28 mouse cellular contexts compared by ENCODE assay signal in the genomic region with DNA sequence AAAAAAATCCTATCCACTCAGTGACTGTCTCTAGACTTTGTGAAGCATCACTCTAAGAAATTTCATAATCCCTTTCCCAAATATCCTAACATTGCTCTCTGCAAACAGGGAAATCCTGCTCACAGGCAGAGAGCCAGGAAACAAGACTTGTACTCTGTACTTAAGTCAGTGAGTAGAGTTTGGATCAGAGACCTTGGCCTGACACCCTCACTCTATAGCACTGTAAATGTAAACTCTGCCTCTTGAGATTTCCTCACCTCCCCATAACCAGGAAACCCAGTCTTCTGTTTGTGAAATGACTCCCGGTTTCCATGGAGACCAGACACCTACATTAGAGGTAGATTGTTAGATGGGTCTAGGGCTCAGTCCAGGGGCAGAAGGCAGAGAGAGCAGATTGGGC. TPM values are rescaled to one million over a fixed set of nuclear protein-coding genes. Genes with fewer than 3 reads are reported as not detected.
DNase-seq lines count a peak whose midpoint lies in the region; ATAC-seq and TF ChIP-seq lines count a peak whose summit lies in the region.
"Had no signal": no experiment of that assay in that cellular context is flagged by ENCODE, and none has a peak within 500 bp of the region (broad histone marks: within the 10 kb centered on the region; RNA-seq: fewer than 3 reads in every experiment).

No protein-coding gene starts in this region.

- TF ChIP-seq POLR2A in liver, adult 2 months (IDR thresholded peaks at IDR 0.05; ENCODE audit: extremely low read depth, insufficient read depth, low read length), result no peak

- H3K79me2 ChIP-seq in liver, adult 2 months (ENCODE audit: control insufficient read depth, insufficient read depth, low read length), result no peaks in the 10 kb centered on the region

- no peaks in the 10 kb centered on the region for H3K9me3 ChIP-seq in liver, embryonic 12.5 days (replicated peaks)
- no peaks in the 10 kb centered on the region for H3K9me3 ChIP-seq in intestine, embryonic 16.5 days (ENCODE audit: control insufficient read depth, low read length)
- no peaks in the 10 kb centered on the region for H3K9me3 ChIP-seq in stomach, postnatal 0 days (ENCODE audit: control insufficient read depth, low read length)
- H3K9me3 ChIP-seq: G1E; heart, embryonic 12.5 days; neural tube, embryonic 12.5 days; stomach, embryonic 15.5 days had no signal

- DNase-seq in liver, adult 2 months (ENCODE audit: extremely low read depth, low read depth, low spot score), result peak; percentile 31
- DNase-seq in lung, postnatal 14 days, result peak; percentile 38
- no peak for DNase-seq in stomach, postnatal 0 days (ENCODE audit: low spot score)
- DNase-seq in T-cell, adult 2 months (ENCODE audit: low spot score), result no peak
- no peak for DNase-seq in frontal cortex, postnatal 14 days (ENCODE audit: low spot score in 2 of 2)
- no peak for DNase-seq in spleen, adult 12 weeks (ENCODE audit: low spot score)
- DNase-seq: adrenal gland, postnatal 25 days; cerebellum, adult 18-20 months; cerebellum, postnatal 14 days; heart, adult 2 months; kidney, adult 9 months; kidney, postnatal 10 days; layer of hippocampus, adult 9-11 months; liver; thymus, adult 2 months; thymus, postnatal 36 days had no signal

- H3K27me3 ChIP-seq in liver, adult 2 months (ENCODE audit: control insufficient read depth, insufficient read depth, low read length), result no peaks in the 10 kb centered on the region
- H3K27me3 ChIP-seq in liver, embryonic 12.5 days (replicated peaks), result no peaks in the 10 kb centered on the region
- H3K27me3 ChIP-seq in intestine, embryonic 16.5 days (replicated peaks; ENCODE audit: control insufficient read depth, insufficient read depth, low read length), result no peaks in the 10 kb centered on the region
- H3K27me3 ChIP-seq in stomach, postnatal 0 days (ENCODE audit: control insufficient read depth, insufficient read depth, low read length), result no peaks in the 10 kb centered on the region
- H3K27me3 ChIP-seq: heart, embryonic 12.5 days; neural tube, embryonic 12.5 days; stomach, embryonic 15.5 days had no signal

- no peak for TF ChIP-seq CTCF in liver, adult 2 months (IDR thresholded peaks at IDR 0.05; ENCODE audit: low read depth, low read length)
- TF ChIP-seq CTCF in stomach, postnatal 0 days (IDR thresholded peaks at IDR 0.05; ENCODE audit: low read depth), result no peak

- no peak overlapping the region for H3K27ac ChIP-seq in liver, adult 2 months (replicated peaks; ENCODE audit: insufficient read depth, low read depth, low read length)
- H3K27ac ChIP-seq in liver, embryonic 12.5 days, result no peak overlapping the region
- peak overlapping the region; percentile 71 for H3K27ac ChIP-seq in intestine, embryonic 16.5 days (ENCODE audit: low read length)
- H3K27ac ChIP-seq in stomach, postnatal 0 days (replicated peaks), result no peak overlapping the region
- H3K27ac ChIP-seq: heart, adult 2 months; hindbrain, embryonic 14.5 days; neural tube, embryonic 12.5 days; stomach, embryonic 15.5 days had no signal

- no peak for TF ChIP-seq EP300 in stomach, postnatal 0 days (optimal IDR thresholded peaks at IDR 0.05)

- no peaks in the 10 kb centered on the region for H3K36me3 ChIP-seq in liver, adult 2 months (ENCODE audit: control insufficient read depth, insufficient read depth, low read length)
- H3K36me3 ChIP-seq in liver, embryonic 12.5 days, result no peaks in the 10 kb centered on the region
- H3K36me3 ChIP-seq in intestine, embryonic 16.5 days (ENCODE audit: control insufficient read depth, insufficient read depth, low read length), result no peaks in the 10 kb centered on the region
- H3K36me3 ChIP-seq in stomach, postnatal 0 days (ENCODE audit: control insufficient read depth, insufficient read depth, low read length), result no peaks in the 10 kb centered on the region
- H3K36me3 ChIP-seq: G1E; heart, embryonic 12.5 days; neural tube, embryonic 12.5 days; stomach, embryonic 15.5 days had no signal

- 97% methylated on average over 1 of the region's 1 CpGs for WGBS in liver, adult 2 months
- WGBS in liver, embryonic 12.5 days (ENCODE audit: insufficient replicate concordance), result 61% methylated on average over 1 of the region's 1 CpGs
- 77% methylated on average over 1 of the region's 1 CpGs for WGBS in intestine, embryonic 16.5 days
- WGBS in stomach, postnatal 0 days, result 75% methylated on average over 1 of the region's 1 CpGs

- H3K4me2 ChIP-seq in liver, embryonic 12.5 days, result no peak overlapping the region
- no peak overlapping the region for H3K4me2 ChIP-seq in intestine, embryonic 16.5 days (ENCODE audit: low read depth, low read length)
- H3K4me2 ChIP-seq in stomach, postnatal 0 days (replicated peaks; ENCODE audit: low read depth), result no peak overlapping the region
- H3K4me2 ChIP-seq: heart, embryonic 12.5 days; hindbrain, embryonic 14.5 days; neural tube, embryonic 12.5 days; stomach, embryonic 15.5 days had no signal

- no peak overlapping the region for H3K9ac ChIP-seq in liver, adult 2 months (ENCODE audit: low read depth, low read length)
- H3K9ac ChIP-seq in liver, embryonic 12.5 days, result no peak overlapping the region
- H3K9ac ChIP-seq in intestine, embryonic 16.5 days (ENCODE audit: low read depth, low read length), result no peak overlapping the region
- H3K9ac ChIP-seq in stomach, postnatal 0 days (ENCODE audit: low read length), result no peak overlapping the region
- H3K9ac ChIP-seq: heart, embryonic 12.5 days; hindbrain, embryonic 14.5 days; neural tube, embryonic 12.5 days; stomach, embryonic 15.5 days had no signal

- no peak overlapping the region for H3K4me3 ChIP-seq in liver, adult 2 months (ENCODE audit: insufficient read depth, low read depth, low read length)
- no peak overlapping the region for H3K4me3 ChIP-seq in liver, embryonic 12.5 days
- H3K4me3 ChIP-seq in intestine, embryonic 16.5 days (ENCODE audit: low read length), result no peak overlapping the region
- H3K4me3 ChIP-seq in stomach, postnatal 0 days (ENCODE audit: low read depth, low read length), result no peak overlapping the region
- H3K4me3 ChIP-seq: erythroblast, embryonic 14.5 days; heart, adult 2 months; heart, embryonic 12.5 days; neural tube, embryonic 12.5 days; stomach, embryonic 15.5 days had no signal

- H3K4me1 ChIP-seq in liver, adult 2 months (ENCODE audit: control insufficient read depth, insufficient read depth, low read length), result no peaks in the 10 kb centered on the region
- no peaks in the 10 kb centered on the region for H3K4me1 ChIP-seq in liver, embryonic 12.5 days
- peaks cover 16% of the 10 kb centered on the region; the same call in 1 of the 2 replicates for H3K4me1 ChIP-seq in intestine, embryonic 16.5 days (ENCODE audit: control insufficient read depth, insufficient read depth, low read length)
- no peaks in the 10 kb centered on the region for H3K4me1 ChIP-seq in stomach, postnatal 0 days (replicated peaks; ENCODE audit: control insufficient read depth, insufficient read depth)
- H3K4me1 ChIP-seq: neural tube, embryonic 12.5 days had no signal

- ATAC-seq in liver, embryonic 12.5 days, result no peak
- ATAC-seq in intestine, embryonic 16.5 days, result peak; percentile 88
- 0 out of 2 replicates have a peak, but pooled peaks have one; percentile 45 for ATAC-seq in stomach, postnatal 0 days (ENCODE audit: low FRiP score, low TSS enrichment)
- ATAC-seq: forebrain, embryonic 16.5 days; midbrain, embryonic 16.5 days had no signal

RNA-seq across cellular contexts. Expression of a gene that starts 33.3 kb away (rescaled TPM):
- total RNA-seq in liver, adult 2 months (2014; rRNA removed), result 6.2 and 6.4 TPM in 2 replicates
- polyA plus RNA-seq in liver, adult 2 months (2012; rRNA removed), result 3.1 and 3.6 TPM in 2 replicates
- polyA plus RNA-seq in liver, embryonic 12.5 days (2016; fragmentation: Nextera tagmentation; extraction: Ambion mirVana), result 2.4 and 2.5 TPM in 2 replicates
- polyA plus RNA-seq in intestine, embryonic 16.5 days (2015; fragmentation: Nextera tagmentation; extraction: Ambion mirVana), result 21.8 and 22.7 TPM in 2 replicates
- polyA plus RNA-seq in stomach, postnatal 0 days (2015; fragmentation: Nextera tagmentation; extraction: Ambion mirVana), result 20.4 and 24.1 TPM in 2 replicates
- total RNA-seq: gastrocnemius, postnatal 4 days; hematopoietic stem cell, adult 5-6 weeks had no signal
- polyA plus RNA-seq: erythroblast, embryonic 14.5 days; G1E had no signal

Comparison
In these comparisons a context has a peak if more than half of its experiments do, and no peak if none do; other contexts are left out.
1. DNase-seq: peak in liver, adult 2 months (single experiment) and lung, postnatal 14 days (single experiment); none in stomach, postnatal 0 days (single experiment), T-cell, adult 2 months (single experiment), frontal cortex, postnatal 14 days (0 of 2) and spleen, adult 12 weeks (single experiment).